Mouse (Mus musculus): ENCODE measurements around the gene Deaf1.

The Deaf1 gene

GRCm38 (mm10) chr7:141339215-141339920, 11.9 kb upstream of the Deaf1 start:
- DNase-seq (ENCODE audit: low read depth, low spot score) = no peak

DNA sequence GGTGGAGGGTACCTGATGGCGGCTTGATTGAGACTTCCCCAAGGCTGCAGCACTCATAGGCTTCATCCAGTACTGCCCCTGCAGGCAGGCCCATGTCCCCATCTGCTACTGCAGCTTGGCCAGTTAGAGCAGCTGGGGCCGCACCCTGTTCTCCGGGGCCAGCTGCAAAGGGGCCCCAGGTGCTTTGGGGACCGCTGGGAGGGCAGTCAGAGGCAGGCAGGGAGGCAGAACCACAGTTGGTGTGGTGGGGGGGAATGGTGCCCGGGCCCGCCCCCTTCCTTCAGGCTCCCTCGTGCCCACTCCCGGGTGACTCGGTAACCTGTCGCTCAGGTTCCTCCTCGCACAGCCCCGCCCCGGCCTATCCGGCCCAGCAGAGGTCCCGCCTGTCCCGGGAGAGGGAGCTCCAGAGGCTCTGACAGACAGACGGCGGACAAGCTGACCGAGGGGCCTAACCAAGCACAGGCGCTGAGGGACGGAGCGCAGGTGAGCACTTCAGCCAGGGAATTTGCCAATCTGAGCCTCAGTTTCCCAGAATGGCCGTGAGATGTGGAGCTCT, 11.2 kb upstream of the Deaf1 start, which contains the start of gene Eps8l2:
Gene Eps8l2, plus strand, starts transcription at position 305 of the 556 bp plus-strand sequence.
- no peak for DNase-seq (ENCODE audit: low read depth, low spot score)

DNA sequence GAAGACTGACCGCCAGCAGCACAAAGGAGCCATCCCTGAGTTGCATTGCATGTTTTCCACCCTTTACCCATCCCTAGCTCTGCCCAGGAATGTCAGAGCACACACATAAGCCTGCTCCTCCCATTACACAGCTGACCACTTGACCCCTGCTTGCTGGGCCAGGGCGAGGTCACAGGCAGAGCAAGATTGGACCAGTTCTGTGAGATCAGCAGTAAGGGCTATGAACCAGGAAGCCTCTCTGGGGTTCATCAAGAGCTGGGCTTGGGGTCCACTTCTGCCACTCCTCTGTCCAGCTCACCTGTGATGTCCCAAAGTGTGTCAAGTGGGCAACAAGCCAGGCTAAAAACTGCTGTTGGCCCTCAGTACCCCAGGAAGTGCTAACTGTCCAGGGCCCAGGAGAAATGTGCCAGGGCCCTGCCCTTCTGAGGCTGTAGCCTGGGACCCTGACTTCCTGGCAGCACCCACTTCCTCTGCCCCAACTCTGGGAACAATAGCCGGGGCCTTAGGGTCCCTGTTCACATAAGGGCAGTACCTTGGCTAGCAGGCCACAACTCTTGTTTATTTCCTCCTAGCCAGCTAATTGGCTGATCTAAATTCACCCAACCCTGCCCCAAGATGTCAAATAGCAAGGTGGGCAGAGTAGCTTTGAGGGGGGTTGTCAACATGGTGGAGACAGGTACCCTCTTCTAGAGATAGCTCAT, 10.4 kb upstream of the Deaf1 start:
- DNase-seq (ENCODE audit: low read depth, low spot score) = no peak

DNA sequence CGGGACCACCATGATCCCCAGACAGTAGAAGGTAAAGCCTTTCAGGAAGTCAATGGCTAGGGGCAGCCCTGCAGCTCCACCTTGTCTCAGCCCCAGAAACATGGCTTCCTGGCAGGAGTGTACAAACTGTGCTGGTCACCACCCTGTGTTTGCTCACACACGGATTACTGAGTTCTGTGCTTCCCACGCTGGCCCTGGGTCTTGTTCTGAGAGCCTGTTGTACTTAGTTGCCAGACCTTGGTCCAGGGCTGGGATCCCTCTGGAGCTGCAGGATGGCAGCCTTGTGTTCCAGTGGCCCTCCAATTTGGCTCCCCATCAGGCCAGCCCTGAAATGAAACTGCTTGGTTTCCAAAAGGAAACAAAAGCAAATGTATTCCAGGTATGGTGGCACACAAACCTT, 8.8 kb upstream of the Deaf1 start:
- no peak for DNase-seq (ENCODE audit: low read depth, low spot score)

GRCm38 (mm10) chr7:141335682-141336081, 8.2 kb upstream of the Deaf1 start:
- no peak for DNase-seq (ENCODE audit: low read depth, low spot score)

DNA sequence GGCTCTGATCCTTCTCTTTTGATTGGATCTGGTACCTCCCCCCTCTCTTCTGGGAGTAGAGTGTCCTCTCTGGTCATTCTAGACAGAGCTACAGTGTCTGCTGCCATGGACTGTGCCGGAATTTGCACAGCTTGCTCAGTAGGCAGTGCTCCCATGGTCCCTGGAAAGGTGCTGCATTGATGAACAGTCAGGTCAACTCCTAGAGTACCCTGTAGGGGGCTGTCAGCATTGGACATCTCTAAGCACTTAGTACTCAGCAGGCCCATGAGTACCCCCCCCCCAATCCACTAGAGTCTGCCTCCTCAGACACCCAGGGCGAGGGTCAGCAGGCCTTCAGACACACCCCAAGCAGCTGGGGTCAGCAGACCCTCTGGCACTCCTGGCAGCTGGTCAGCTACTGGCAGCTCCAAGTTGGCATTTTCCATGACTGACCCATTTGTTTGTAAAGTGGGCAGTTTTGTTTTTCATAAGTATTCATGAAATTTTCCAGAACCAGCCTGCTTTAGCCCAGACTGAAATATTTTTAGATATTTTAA, 7.6 kb upstream of the Deaf1 start:
- DNase-seq (ENCODE audit: low read depth, low spot score) = no peak

- no peak for DNase-seq (ENCODE audit: low read depth, low spot score)
Measured at GRCm38 (mm10) chr7:141331990-141332389, 4.5 kb upstream of the Deaf1 start.

- DNase-seq (ENCODE audit: low read depth, low spot score) = no peak
Measured at GRCm38 (mm10) chr7:141330706-141331105, 3.2 kb upstream of the Deaf1 start.

DNA sequence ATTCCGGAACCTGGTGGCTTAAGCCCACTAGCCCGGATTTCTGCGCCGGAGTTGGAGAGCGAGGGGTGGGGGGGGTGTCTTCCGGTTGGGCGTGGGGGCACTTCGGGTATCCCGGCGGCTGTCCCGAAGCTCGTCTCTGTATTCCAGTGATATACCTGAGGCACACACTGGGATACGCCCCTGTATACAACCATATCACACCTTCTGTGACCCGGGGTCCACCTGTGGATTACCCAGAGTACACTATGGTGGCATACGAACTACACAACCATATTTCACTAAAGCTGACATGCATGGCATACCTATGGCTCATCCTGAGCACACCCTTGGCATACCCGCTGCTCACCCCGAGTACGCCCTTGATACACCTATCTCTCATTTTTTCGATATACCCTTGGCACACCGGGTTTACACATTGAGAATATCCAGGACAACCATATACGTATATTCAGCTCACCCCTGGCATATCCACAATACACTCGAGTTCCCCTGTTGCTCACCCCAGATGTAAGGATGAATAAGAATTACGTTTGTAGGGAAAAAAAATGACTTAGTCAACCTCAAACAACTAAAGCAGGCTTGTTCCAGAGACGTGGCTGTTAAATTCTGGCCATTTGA, 992 bp upstream of the Deaf1 start:
- DNase-seq (ENCODE audit: low read depth, low spot score) = no peak

- no peak for DNase-seq (ENCODE audit: low read depth, low spot score)
Measured at GRCm38 (mm10) chr7:141326546-141327446, 694 bp downstream of the Deaf1 start.

GRCm38 (mm10) chr7:141324686-141325085, 2.8 kb downstream of the Deaf1 start:
- no peak for DNase-seq (ENCODE audit: low read depth, low spot score)

DNA sequence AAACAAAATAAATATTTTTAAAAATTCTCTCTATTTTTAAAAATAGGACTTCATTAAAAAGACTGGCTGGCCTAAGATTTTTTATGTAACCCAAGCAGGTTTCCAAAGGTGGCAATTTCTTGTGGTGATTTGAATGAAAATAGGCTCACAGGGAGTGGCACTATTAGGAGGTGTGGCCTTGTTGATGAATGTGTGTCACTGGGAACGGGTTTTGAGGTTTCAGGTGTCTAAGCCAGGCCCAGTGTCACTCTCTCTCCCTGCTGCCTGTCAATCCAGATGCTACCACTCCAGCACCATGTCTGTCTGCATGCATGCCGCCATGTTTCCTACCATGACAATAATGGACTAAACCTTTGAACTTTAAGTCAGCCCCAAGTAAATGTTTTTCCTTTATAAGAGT, 8.0 kb downstream of the Deaf1 start:
- DNase-seq (ENCODE audit: low read depth, low spot score) = no peak

- no peak for DNase-seq (ENCODE audit: low read depth, low spot score)
Measured at GRCm38 (mm10) chr7:141317619-141318132, 9.8 kb downstream of the Deaf1 start.

- DNase-seq (ENCODE audit: low read depth, low spot score) = peak; percentile 71
Measured at GRCm38 (mm10) chr7:141315974-141316373, 11.5 kb downstream of the Deaf1 start.

DNA sequence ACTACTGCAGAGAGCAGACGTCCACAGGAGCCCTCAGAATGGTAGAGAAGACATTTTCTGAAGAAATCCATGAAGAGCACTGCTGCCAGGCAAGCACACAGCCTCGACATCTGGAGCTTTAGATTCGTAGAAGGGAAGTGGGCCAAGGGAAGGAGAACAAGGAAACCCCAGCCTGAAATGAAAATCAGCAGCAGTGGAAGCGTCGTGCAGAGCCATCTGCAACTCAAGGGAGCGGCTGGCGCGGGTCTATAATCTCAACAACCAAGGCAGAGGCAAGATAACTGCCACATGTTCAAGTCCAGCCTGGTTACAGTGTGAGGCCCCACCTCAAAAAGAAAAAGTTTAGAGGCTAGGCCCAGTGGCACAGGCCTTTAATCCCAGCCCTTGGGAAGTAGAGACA, 12.4 kb downstream of the Deaf1 start:
- no peak for DNase-seq (ENCODE audit: low read depth, low spot score)

DNA sequence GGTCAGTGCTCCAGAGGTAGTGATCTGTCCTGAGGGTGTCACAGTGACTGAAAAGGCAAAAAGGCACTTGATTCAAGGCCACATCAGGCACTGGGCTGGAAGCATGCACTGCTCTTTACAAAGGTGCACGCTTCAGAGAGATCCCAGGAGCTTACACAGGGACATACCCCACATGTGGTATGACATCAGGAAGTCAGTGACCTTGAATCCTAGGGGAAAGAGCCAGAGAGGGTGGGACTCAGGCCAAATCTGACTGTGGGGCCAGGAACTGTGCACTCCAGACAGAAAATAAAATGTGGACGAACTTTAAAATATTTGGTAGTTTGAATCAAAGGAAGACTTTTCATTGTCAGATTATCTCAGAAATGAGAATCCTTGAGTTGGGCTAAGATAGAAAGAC, 13.1 kb downstream of the Deaf1 start:
- no peak for DNase-seq (ENCODE audit: low read depth, low spot score)

DNA sequence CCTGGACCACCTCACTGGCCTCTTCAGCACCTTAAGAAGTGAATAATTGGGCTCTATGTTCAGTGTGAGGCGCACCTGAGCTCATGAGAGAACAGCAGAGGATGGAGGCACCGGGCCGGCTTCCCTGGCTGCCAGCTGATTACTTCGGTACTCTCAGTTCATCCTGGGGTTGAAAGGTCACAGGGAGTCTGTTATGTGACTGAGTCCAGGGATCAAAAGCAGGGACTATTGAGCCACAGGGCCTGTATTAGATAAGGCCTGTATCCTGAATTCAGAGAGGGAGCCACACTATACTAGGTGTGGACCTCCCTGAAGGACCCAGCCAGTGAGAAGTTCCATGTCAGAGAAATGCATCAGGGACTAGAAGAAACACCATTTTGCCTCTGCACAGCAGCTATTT, 23.0 kb downstream of the Deaf1 start:
- DNase-seq (ENCODE audit: low read depth, low spot score) = no peak

GRCm38 (mm10) chr7:141302702-141303268, 24.7 kb downstream of the Deaf1 start:
- DNase-seq (ENCODE audit: low read depth, low spot score) = peak; percentile 66

DNA sequence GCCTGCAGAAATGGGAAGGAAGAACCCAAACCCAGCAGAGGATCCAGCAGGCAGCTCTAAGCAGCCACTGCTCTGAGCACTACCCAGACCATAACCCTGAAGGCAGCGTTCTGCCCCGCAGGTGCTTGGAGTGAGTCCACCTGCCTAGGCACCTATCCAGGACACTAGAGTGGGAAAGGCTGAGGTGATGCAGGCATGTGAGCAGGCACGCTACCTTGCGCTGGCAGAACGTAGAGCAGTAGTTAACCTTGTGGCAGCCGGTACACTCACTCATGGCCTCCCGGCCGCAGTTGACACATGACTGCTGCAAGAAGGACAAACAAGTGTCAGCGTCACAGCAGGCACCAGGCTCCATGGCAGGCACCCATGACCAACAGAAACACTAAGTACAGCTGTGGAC, 26.1 kb downstream of the Deaf1 start:
- no peak for DNase-seq (ENCODE audit: low read depth, low spot score)

- no peak for DNase-seq (ENCODE audit: low read depth, low spot score)
Measured at GRCm38 (mm10) chr7:141299175-141299574, 28.3 kb downstream of the Deaf1 start.
